Mouse (Mus musculus) liver, embryonic 13.5 days (tissue): ENCODE results near the gene Pbx2. TPM values are rescaled to one million over a fixed set of nuclear protein-coding genes. Genes with fewer than 3 reads are reported as not detected.

ENCODE experiments used
- ATAC-seq: fragments of 200-750 bp; cut with Nextera tagmentation; 2 replicates; pipeline ENCODE4 v1.8.0; 2017; ENCODE audit warnings: low read depth, mild to moderate bottlenecking, moderate number of reproducible peaks, moderate library complexity
- DNase-seq: peaks from one replicate; pipeline ENCODE4 v3.0.0; 2022
- H3K27ac ChIP-seq: fragments of 300-500 bp; sonication (generic); 2 replicates; pipeline ENCODE4 v1.5.1; 2015; ENCODE audit warnings: moderate library complexity, mild to moderate bottlenecking, inconsistent platforms
- H3K27me3 ChIP-seq: fragments of 300-500 bp; sonication (generic); 2 replicates; pipeline ENCODE4 v1.6.1; 2015; ENCODE audit warnings: mild to moderate bottlenecking, inconsistent platforms
- H3K36me3 ChIP-seq: fragments of 300-500 bp; sonication (generic); 2 replicates; pipeline ENCODE4 v1.6.1; 2015; ENCODE audit warnings: mild to moderate bottlenecking, inconsistent platforms
- H3K4me1 ChIP-seq: fragments of 300-500 bp; sonication (generic); replicated peaks from 2 replicates; pipeline ENCODE4 v1.6.1; 2015; ENCODE audit warnings: inconsistent platforms
- H3K4me2 ChIP-seq: fragments of 300-500 bp; sonication (generic); 2 replicates; pipeline ENCODE4 v1.6.1; 2015; ENCODE audit warnings: inconsistent platforms, mild to moderate bottlenecking, moderate library complexity
- H3K4me3 ChIP-seq: fragments of 300-500 bp; sonication (generic); replicated peaks from 2 replicates; pipeline ENCODE4 v1.5.1; 2015; ENCODE audit warnings: mild to moderate bottlenecking, inconsistent platforms
- H3K9ac ChIP-seq: fragments of 300-500 bp; sonication (generic); 2 replicates; pipeline ENCODE4 v1.6.1; 2015; ENCODE audit warnings: mild to moderate bottlenecking, inconsistent platforms
- H3K9me3 ChIP-seq: fragments of 300-500 bp; sonication (generic); replicated peaks from 2 replicates; pipeline ENCODE4 v1.6.1; 2016; ENCODE audit warnings: inconsistent platforms
- WGBS: fragments of 180-500 bp; shearing (Covaris S2); methylation state at CpG from one replicate; pipeline ENCODE4 v1.1.7; 2015; ENCODE audit not compliant: insufficient replicate concordance; 5-methylcytosine and 5-hydroxymethylcytosine counted together
- polyA plus RNA-seq: library from polyadenylated mRNA; unstranded; fragments of >200 nt; fragmentation: Nextera tagmentation; extraction: Ambion mirVana; gene quantifications from 2 replicates; pipeline ENCODE4 v1.2.1, GENCODE M21; 2015

Gene Pbx2
- polyA plus RNA-seq, 1 experiment from 2014 or later = 3.8 TPM

DNA sequence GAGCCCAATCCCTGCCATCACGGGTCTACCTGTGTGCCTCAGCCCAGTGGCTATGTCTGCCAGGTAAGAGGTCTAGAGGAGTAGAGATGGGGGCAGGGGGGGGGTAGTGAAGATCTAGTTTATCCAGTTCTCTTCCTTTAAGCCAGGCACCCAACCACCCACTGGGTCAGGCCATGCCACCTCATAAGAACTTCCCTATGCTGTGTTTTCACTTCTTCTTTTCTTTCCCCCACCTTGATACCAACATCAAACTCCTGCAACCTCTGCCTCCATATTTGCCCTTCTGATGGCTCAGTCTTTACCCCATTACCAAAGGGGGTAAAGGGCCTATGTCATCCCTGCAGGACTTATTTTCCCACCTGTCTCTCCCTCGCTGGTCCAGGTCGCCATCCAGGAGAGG, 13.0 kb upstream of the Pbx2 start:
- no peaks in the 10 kb centered on the region for H3K9me3 ChIP-seq
- H3K4me3 ChIP-seq = no peak overlapping the region
- ATAC-seq (no peak), DNase-seq (no peak)
- no peak overlapping the region for H3K9ac ChIP-seq
- H3K4me1 ChIP-seq = no peaks in the 10 kb centered on the region
- H3K27me3 ChIP-seq = no peaks in the 10 kb centered on the region
- H3K4me2 ChIP-seq = no peak overlapping the region
- H3K36me3 ChIP-seq = no peaks in the 10 kb centered on the region
- 71% methylated on average over 3 of the region's 3 CpGs for WGBS
- no peak overlapping the region for H3K27ac ChIP-seq

GRCm38 (mm10) chr17:34582528-34582927, 8.5 kb upstream of the Pbx2 start:
- Histone ChIP-seq H3K9me3 (no peaks in the 10 kb centered on the region), H3K4me3 (no peak overlapping the region), H3K27ac (no peak overlapping the region), H3K36me3 (no peaks in the 10 kb centered on the region), H3K4me1 (peaks cover 13% of the 10 kb centered on the region), H3K27me3 (peaks cover 10% of the 10 kb centered on the region; the same call in 1 of the 2 replicates), H3K9ac (no peak overlapping the region), H3K4me2 (no peak overlapping the region)
- 83% methylated on average over 12 of the region's 12 CpGs for WGBS
- no peak for DNase-seq
- no peak for ATAC-seq

DNA sequence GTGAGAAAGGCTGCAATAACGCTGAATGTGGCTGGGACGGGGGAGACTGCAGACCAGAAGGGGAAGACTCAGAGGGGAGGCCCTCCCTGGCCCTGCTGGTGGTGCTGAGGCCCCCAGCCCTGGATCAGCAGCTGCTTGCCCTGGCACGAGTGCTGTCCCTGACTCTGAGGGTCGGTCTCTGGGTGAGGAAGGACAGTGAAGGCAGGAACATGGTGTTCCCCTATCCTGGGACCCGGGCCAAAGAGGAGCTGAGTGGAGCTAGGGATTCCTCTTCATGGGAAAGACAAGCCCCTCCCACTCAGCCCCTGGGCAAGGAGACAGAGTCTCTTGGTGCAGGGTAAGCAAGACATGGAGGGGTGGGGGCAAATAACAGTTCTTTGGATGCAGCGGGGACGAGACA, 7.7 kb upstream of the Pbx2 start:
- DNase-seq = no peak
- peaks cover 10% of the 10 kb centered on the region; the same call in 1 of the 2 replicates for H3K27me3 ChIP-seq
- no peak overlapping the region for H3K4me2 ChIP-seq
- WGBS = 60% methylated on average over 7 of the region's 7 CpGs
- peaks cover 21% of the 10 kb centered on the region for H3K4me1 ChIP-seq
- H3K9me3 ChIP-seq = no peaks in the 10 kb centered on the region
- no peak overlapping the region for H3K4me3 ChIP-seq
- H3K9ac ChIP-seq = no peak overlapping the region
- no peak overlapping the region for H3K27ac ChIP-seq
- no peaks in the 10 kb centered on the region for H3K36me3 ChIP-seq
- no peak for ATAC-seq

DNA sequence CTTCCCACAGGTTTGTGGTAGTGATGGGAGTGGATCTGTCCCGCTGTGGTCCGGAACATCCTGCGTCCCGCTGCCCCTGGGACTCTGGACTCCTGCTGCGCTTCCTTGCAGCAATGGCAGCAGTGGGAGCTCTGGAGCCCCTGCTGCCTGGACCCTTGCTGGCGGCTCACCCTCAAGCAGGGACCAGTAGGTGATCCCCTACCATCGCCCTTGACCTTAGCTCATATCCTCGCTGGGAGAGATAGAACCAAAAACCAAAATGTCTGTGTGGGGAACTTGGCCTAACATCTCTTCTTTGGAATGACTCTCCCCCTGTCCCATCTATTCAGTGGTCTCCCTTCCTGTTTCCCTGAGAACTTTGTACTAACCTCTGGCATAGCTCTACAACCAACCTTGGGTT, 7.2 kb upstream of the Pbx2 start:
- no peak overlapping the region for H3K27ac ChIP-seq
- no peak overlapping the region for H3K4me3 ChIP-seq
- no peaks in the 10 kb centered on the region for H3K9me3 ChIP-seq
- DNase-seq (no peak), ATAC-seq (no peak)
- H3K4me2 ChIP-seq = no peak overlapping the region
- H3K4me1 ChIP-seq = peaks cover 25% of the 10 kb centered on the region
- H3K36me3 ChIP-seq = no peaks in the 10 kb centered on the region
- H3K27me3 ChIP-seq = peaks cover 10% of the 10 kb centered on the region; the same call in 1 of the 2 replicates
- H3K9ac ChIP-seq = no peak overlapping the region
- WGBS = 75% methylated on average over 8 of the region's 8 CpGs

DNA sequence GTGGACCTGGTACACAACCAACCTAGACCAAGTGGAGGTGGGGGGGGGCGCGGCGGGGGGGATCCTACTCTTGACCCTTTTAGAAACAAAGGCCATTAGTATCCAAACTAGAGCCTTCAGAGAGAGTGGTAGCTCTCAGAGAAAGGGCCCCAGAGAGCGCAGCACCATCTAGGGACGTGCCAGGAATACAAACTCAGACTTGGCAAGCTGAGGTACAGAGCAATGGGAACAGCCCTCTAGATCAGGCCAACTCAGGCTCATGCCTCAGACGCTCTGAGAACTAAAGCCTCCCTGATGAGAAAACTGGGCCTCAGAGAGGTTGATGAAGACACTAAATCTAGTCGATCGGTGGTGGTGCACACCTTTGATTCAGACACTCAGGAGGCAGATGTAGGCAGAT, 5.9 kb upstream of the Pbx2 start:
- no peak for ATAC-seq
- H3K9ac ChIP-seq = no peak overlapping the region
- no peak overlapping the region for H3K4me3 ChIP-seq
- WGBS = 77% methylated on average over 8 of the region's 8 CpGs
- no peak for DNase-seq
- H3K27me3 ChIP-seq = peaks cover 10% of the 10 kb centered on the region; the same call in 1 of the 2 replicates
- no peak overlapping the region for H3K4me2 ChIP-seq
- H3K36me3 ChIP-seq = no peaks in the 10 kb centered on the region
- H3K4me1 ChIP-seq = peaks cover 38% of the 10 kb centered on the region
- no peak overlapping the region for H3K27ac ChIP-seq
- H3K9me3 ChIP-seq = no peaks in the 10 kb centered on the region

GRCm38 (mm10) chr17:34585877-34586771, 4.9 kb upstream of the Pbx2 start:
- no peaks in the 10 kb centered on the region for H3K36me3 ChIP-seq
- H3K4me3 ChIP-seq = peak overlapping the region; percentile 76
- peaks cover 10% of the 10 kb centered on the region; the same call in 1 of the 2 replicates for H3K27me3 ChIP-seq
- H3K27ac ChIP-seq = 0 out of 2 replicates have a peak overlapping the region, but pooled peaks have one; percentile 14
- peak overlapping the region; percentile 89 for H3K9ac ChIP-seq
- DNase-seq (no peak), ATAC-seq (no peak)
- no peaks in the 10 kb centered on the region for H3K9me3 ChIP-seq
- peak overlapping the region; percentile 99 for H3K4me2 ChIP-seq
- H3K4me1 ChIP-seq = peaks cover 48% of the 10 kb centered on the region
- WGBS = 44% methylated on average over 32 of the region's 32 CpGs

- DNase-seq (no peak), ATAC-seq (peak; percentile 80)
- peak overlapping the region; percentile 89 for H3K9ac ChIP-seq
- H3K4me1 ChIP-seq = peaks cover 56% of the 10 kb centered on the region
- H3K4me2 ChIP-seq = peak overlapping the region; percentile 99
- H3K4me3 ChIP-seq = peak overlapping the region; percentile 76
- no peaks in the 10 kb centered on the region for H3K36me3 ChIP-seq
- H3K27me3 ChIP-seq = peaks cover 10% of the 10 kb centered on the region; the same call in 1 of the 2 replicates
- WGBS = under 1% methylated on average over 38 of the region's 38 CpGs
- no peaks in the 10 kb centered on the region for H3K9me3 ChIP-seq
- H3K27ac ChIP-seq = peak overlapping the region; percentile 92
Measured at GRCm38 (mm10) chr17:34586796-34587422, 4.2 kb upstream of the Pbx2 start.

- H3K36me3 ChIP-seq = no peaks in the 10 kb centered on the region
- no peaks in the 10 kb centered on the region for H3K9me3 ChIP-seq
- 0% methylated on average over 49 of the region's 50 CpGs for WGBS
- H3K27ac ChIP-seq = peak overlapping the region; percentile 92
- peak overlapping the region; percentile 89 for H3K9ac ChIP-seq
- H3K27me3 ChIP-seq = peaks cover 10% of the 10 kb centered on the region; the same call in 1 of the 2 replicates
- H3K4me2 ChIP-seq = peak overlapping the region; percentile 99
- ATAC-seq = peak; percentile 86
- H3K4me3 ChIP-seq = peak overlapping the region; percentile 76
- peak; percentile 97 for DNase-seq
- H3K4me1 ChIP-seq = peaks cover 59% of the 10 kb centered on the region
Measured at GRCm38 (mm10) chr17:34587423-34587811, 3.6 kb upstream of the Pbx2 start.

DNA sequence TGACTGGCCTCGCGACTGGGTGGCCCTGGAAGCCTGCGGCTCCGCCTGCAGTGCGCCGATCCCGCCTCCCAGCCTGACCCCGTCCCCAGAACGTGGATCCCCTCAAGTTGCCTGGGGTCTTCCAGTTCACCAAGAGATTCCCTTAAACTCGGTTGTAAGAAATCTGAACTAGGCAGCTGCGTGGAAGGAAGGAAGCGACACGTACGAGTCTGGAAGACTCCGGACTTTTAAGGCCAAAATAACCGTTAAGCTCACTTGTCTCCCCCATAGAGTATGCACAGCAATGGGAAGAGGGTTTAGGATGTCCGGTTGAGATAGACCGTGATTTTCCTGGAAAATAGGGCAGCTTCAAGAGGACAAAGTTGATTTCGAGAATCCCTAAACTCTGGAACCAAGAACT, 3.3 kb upstream of the Pbx2 start:
- peak overlapping the region; percentile 76 for H3K4me3 ChIP-seq
- WGBS = under 1% methylated on average over 19 of the region's 19 CpGs
- no peak for DNase-seq
- no peaks in the 10 kb centered on the region for H3K36me3 ChIP-seq
- no peaks in the 10 kb centered on the region for H3K9me3 ChIP-seq
- ATAC-seq = no peak
- H3K27me3 ChIP-seq = peaks cover 10% of the 10 kb centered on the region; the same call in 1 of the 2 replicates
- H3K4me1 ChIP-seq = peaks cover 63% of the 10 kb centered on the region
- peak overlapping the region; percentile 99 for H3K4me2 ChIP-seq
- H3K9ac ChIP-seq = peak overlapping the region; percentile 89
- H3K27ac ChIP-seq = peak overlapping the region; percentile 92

- no peak for ATAC-seq
- WGBS = 58% methylated on average over 3 of the region's 3 CpGs
- Histone ChIP-seq H3K9ac (peak overlapping the region; percentile 89), H3K27me3 (peaks cover 10% of the 10 kb centered on the region; the same call in 1 of the 2 replicates), H3K27ac (peak overlapping the region; percentile 92), H3K4me3 (peak overlapping the region; percentile 85; the same call in 1 of the 2 replicates), H3K9me3 (no peaks in the 10 kb centered on the region), H3K4me1 (peaks cover 72% of the 10 kb centered on the region), H3K36me3 (no peaks in the 10 kb centered on the region), H3K4me2 (peak overlapping the region; percentile 99)
- DNase-seq = no peak
Measured at GRCm38 (mm10) chr17:34588767-34589166, 2.3 kb upstream of the Pbx2 start.

- no peaks in the 10 kb centered on the region for H3K9me3 ChIP-seq
- peak overlapping the region; percentile 89 for H3K9ac ChIP-seq
- H3K4me3 ChIP-seq = peak overlapping the region; percentile 85
- peaks cover 3% of the 10 kb centered on the region; the same call in 1 of the 2 replicates for H3K36me3 ChIP-seq
- peaks cover 10% of the 10 kb centered on the region; the same call in 1 of the 2 replicates for H3K27me3 ChIP-seq
- 17% methylated on average over 7 of the region's 7 CpGs for WGBS
- DNase-seq = no peak
- ATAC-seq = no peak
- peaks cover 77% of the 10 kb centered on the region for H3K4me1 ChIP-seq
- H3K27ac ChIP-seq = peak overlapping the region; percentile 92
- peak overlapping the region; percentile 99 for H3K4me2 ChIP-seq
Measured at GRCm38 (mm10) chr17:34589206-34589605, 1.9 kb upstream of the Pbx2 start.
